Mouse (Mus musculus) left cerebral cortex, postnatal 36 days (tissue): ENCODE data around the gene Gm49405. TPM values are rescaled to one million over a fixed set of nuclear protein-coding genes. Genes with fewer than 3 reads are reported as not detected.
"Not testable (repeated sequence)": the region's sequence is repeated elsewhere in the genome, so short reads cannot be mapped to it uniquely, and the experiment has no call there.

Experiments used
- DNase-seq, 2 experiments: peaks; one replicate each; pipeline ENCODE4 v3.0.0; 2021 to 2022; ENCODE audit warnings: low spot score in 2 of 2, mixed read lengths in 1 of 2
- intact Hi-C: fragments of 180-260 bp; cut with DNase I; formaldehyde crosslinking; loops from one replicate; pipeline ENCODE4 v1.15.1; 2025
- total RNA-seq, 2 experiments: library from RNA; stranded (reverse); gene quantifications; 2 replicates each; pipeline ENCODE4 v1.2.3; 2021

Gene Gm49405
- total RNA-seq, result 1 to 10 TPM; 1.2 to 1.8 TPM

- intact Hi-C loops, result no loop called here
- peak; percentile 95 to 96 for DNase-seq
Measured at GRCm38 (mm10) chr19:4000119-4000900, at the start of gene Gm49405, which contains the start of gene Nudt8. TSS of gene Gm49405 (plus strand) at chr19:4000626. TSS of gene Nudt8 (plus strand) at chr19:4000580.

- DNase-seq, result no peak
- intact Hi-C loops, result no loop called here
Measured at GRCm38 (mm10) chr19:3951461-3951860, 49.0 kb upstream of the Gm49405 start.

- intact Hi-C loops, result no loop called here
- DNase-seq, result no peak
Measured at GRCm38 (mm10) chr19:3952099-3952498, 48.3 kb upstream of the Gm49405 start.

GRCm38 (mm10) chr19:3955033-3955432 lies 45.4 kb upstream of the Gm49405 start:
- intact Hi-C loops, result no loop called here
- DNase-seq, result no peak

GRCm38 (mm10) chr19:3955804-3956203 lies 44.6 kb upstream of the Gm49405 start:
- intact Hi-C loops, result no loop called here
- DNase-seq, result no peak

GRCm38 (mm10) chr19:3957296-3958036 lies 43.0 kb upstream of the Gm49405 start:
- DNase-seq, intact Hi-C loops: not testable (repeated sequence)

- intact Hi-C loops, result no loop called here
- DNase-seq, result no peak
Measured at GRCm38 (mm10) chr19:3958470-3958869, 42.0 kb upstream of the Gm49405 start, which contains the start of gene Aldh3b3. TSS of gene Aldh3b3 (plus strand) at chr19:3958645.

- no peak for DNase-seq
- intact Hi-C loops, result no loop called here
Measured at GRCm38 (mm10) chr19:3959030-3959429, 41.4 kb upstream of the Gm49405 start.

GRCm38 (mm10) chr19:3960211-3960610 lies 40.2 kb upstream of the Gm49405 start:
- intact Hi-C loops, result no loop called here

GRCm38 (mm10) chr19:3961805-3962204 lies 38.6 kb upstream of the Gm49405 start:
- intact Hi-C loops, DNase-seq: not testable (repeated sequence)

More at GRCm38 (mm10) chr19:3960211-3960610, 40.2 kb upstream of the Gm49405 start:
- DNase-seq, result no peak

GRCm38 (mm10) chr19:3962469-3962868 lies 38.0 kb upstream of the Gm49405 start:
- no peak for DNase-seq
- intact Hi-C loops, result no loop called here

GRCm38 (mm10) chr19:3964030-3964429 lies 36.4 kb upstream of the Gm49405 start:
- DNase-seq, result no peak
- intact Hi-C loops, result no loop called here

- no peak for DNase-seq
- intact Hi-C loops, result no loop called here
Measured at GRCm38 (mm10) chr19:3966330-3967075, 33.9 kb upstream of the Gm49405 start.

- DNase-seq, result no peak
- intact Hi-C loops, result no loop called here
Measured at GRCm38 (mm10) chr19:3967258-3967657, 33.2 kb upstream of the Gm49405 start.

- intact Hi-C loops, result no loop called here
- no peak for DNase-seq
Measured at GRCm38 (mm10) chr19:3972229-3972628, 28.2 kb upstream of the Gm49405 start, which contains the start of gene Aldh3b2. TSS of gene Aldh3b2 (plus strand) at chr19:3972328.

GRCm38 (mm10) chr19:3974608-3975007 lies 25.8 kb upstream of the Gm49405 start:
- intact Hi-C loops, DNase-seq: not testable (repeated sequence)

GRCm38 (mm10) chr19:3975866-3976265 lies 24.6 kb upstream of the Gm49405 start:
- intact Hi-C loops, result no loop called here
- DNase-seq, result no peak

- DNase-seq, result peak; percentile 58 to 61
- intact Hi-C loops, result loop anchor here (5.0 kb wide), 1 partner anchor 33 kb away; no protein-coding TSS in a partner anchor
Measured at GRCm38 (mm10) chr19:3980309-3980708, 20.1 kb upstream of the Gm49405 start.

GRCm38 (mm10) chr19:3980917-3981316 lies 19.5 kb upstream of the Gm49405 start:
- intact Hi-C loops, result loop anchor here (5.0 kb wide), 1 partner anchor 34 kb away; no protein-coding TSS in a partner anchor
- no peak for DNase-seq
